Mouse (Mus musculus): ENCODE data around the gene Sprr2a2.
"Not testable (repeated sequence)": the region's sequence is repeated elsewhere in the genome, so short reads cannot be mapped to it uniquely, and the experiment has no call there.

GRCm38 (mm10) chr3:92227410-92227809 is 11.7 kb downstream of the Sprr2a2 start:
- not testable (repeated sequence) for TF ChIP-seq CTCF (IDR thresholded peaks at IDR 0.05; ENCODE audit: extremely low read depth, insufficient read length, insufficient replicate concordance, low read depth, low read length); POLR2A (IDR thresholded peaks at IDR 0.05; ENCODE audit: low read depth, low read length)
